Mouse (Mus musculus): ENCODE measurements around the gene Bet1.

Gene Bet1

GRCm38 (mm10) chr6:4086663-4087454, at the start of gene Bet1:
Gene Bet1, minus strand, starts transcription at chr6:4086972.
- in situ Hi-C loops (cut with MboI): no loop called here

- in situ Hi-C loops (cut with MboI): no loop called here
Measured at GRCm38 (mm10) chr6:4132239-4132638, 45.5 kb upstream of the Bet1 start.

DNA sequence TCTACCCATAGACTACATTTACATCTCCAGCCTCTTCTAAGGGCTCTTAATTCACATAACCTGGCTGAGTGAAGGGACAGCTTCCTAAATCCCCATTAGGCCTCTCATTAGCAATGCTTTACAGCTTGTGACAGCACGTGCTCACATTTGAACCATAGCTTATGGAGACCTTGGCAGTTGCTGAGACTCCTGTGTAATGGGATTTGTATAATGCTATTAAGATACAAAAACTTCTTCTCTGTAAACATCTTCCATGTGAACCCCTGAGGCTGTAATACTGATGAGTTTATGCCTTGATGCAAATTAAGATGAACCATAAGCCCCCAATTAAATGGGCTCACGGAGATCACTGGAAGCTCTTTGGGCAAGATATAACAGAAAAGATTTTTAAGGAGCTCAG, 44.4 kb upstream of the Bet1 start:
- in situ Hi-C loops (cut with MboI): no loop called here

GRCm38 (mm10) chr6:4118611-4119010, 31.8 kb upstream of the Bet1 start:
- in situ Hi-C loops (cut with MboI): no loop called here

GRCm38 (mm10) chr6:4090423-4090822, 3.7 kb upstream of the Bet1 start:
- in situ Hi-C loops (cut with MboI): no loop called here

GRCm38 (mm10) chr6:4072281-4072680, 14.5 kb downstream of the Bet1 start:
- in situ Hi-C loops (cut with MboI): loop anchor here (25.0 kb wide), 1 partner anchor 560 kb away; no protein-coding TSS in a partner anchor

- in situ Hi-C loops (cut with MboI): loop anchor here (25.0 kb wide), 1 partner anchor 557 kb away; no protein-coding TSS in a partner anchor
Measured at GRCm38 (mm10) chr6:4069714-4070113, 17.1 kb downstream of the Bet1 start.

DNA sequence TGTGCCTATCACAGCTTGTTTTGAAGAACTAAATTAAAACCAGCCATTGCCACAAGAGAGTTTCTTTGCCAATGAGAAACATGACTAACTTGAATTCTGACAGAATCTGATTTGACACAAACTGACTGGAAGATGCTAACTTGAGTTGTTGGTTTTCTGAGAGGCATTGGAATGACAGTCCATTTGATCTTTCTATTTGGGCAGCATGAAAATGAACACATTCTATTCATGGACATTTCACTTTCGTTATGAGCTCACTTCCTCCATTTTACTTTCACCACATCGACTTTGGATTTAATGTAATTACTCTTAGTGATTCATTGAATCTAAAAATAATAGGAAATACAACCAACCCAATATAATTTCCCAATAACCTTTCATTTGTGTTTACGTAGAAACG, 32.4 kb downstream of the Bet1 start:
- in situ Hi-C loops (cut with MboI): loop anchor here (25.0 kb wide), 1 partner anchor 542 kb away; no protein-coding TSS in a partner anchor

- in situ Hi-C loops (cut with MboI): loop anchor here (25.0 kb wide), 1 partner anchor 541 kb away; no protein-coding TSS in a partner anchor
Measured at GRCm38 (mm10) chr6:4052843-4053242, 33.9 kb downstream of the Bet1 start.

DNA sequence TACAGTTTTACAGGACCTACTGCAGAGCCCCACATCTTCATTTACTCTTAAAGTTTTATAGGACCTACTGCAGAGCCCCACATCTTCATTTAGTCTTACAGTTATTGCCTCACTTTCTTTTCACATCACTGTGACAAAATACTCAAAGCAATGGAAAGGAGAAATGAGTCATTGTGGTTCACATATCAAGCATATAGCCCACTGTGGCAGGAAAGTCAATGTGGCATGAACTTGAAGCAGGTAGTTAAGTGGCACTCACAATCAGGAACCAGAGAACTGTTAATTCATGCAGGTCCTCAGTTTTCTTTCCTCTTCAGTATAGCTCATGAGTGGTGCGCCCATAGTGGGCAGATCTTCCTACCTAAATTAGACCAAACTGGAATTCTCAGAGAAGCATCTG, 39.6 kb downstream of the Bet1 start:
- in situ Hi-C loops (cut with MboI): no loop called here

- in situ Hi-C loops (cut with MboI): no loop called here
Measured at GRCm38 (mm10) chr6:4041821-4042220, 45.0 kb downstream of the Bet1 start.

DNA sequence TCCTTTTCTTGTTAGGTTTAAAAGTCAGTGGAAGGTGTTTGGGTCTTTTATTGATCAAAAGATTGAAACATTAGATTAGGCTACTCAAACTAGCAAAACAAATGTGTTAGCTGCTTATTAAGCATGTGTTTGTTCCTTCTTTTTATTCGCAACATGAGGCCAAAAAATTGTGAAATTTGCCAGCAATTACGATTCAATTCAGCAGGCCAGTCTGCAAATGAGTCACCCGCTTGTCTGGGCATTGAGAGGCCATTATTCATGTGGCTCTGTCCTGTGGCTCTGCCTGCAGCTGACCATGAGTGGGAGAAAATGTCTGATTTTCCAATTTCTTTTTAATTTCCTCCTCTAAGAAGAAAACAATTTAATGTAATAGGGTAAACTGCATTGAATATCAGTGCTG, 55.8 kb downstream of the Bet1 start:
- in situ Hi-C loops (cut with MboI): no loop called here
